In the genomic region with DNA sequence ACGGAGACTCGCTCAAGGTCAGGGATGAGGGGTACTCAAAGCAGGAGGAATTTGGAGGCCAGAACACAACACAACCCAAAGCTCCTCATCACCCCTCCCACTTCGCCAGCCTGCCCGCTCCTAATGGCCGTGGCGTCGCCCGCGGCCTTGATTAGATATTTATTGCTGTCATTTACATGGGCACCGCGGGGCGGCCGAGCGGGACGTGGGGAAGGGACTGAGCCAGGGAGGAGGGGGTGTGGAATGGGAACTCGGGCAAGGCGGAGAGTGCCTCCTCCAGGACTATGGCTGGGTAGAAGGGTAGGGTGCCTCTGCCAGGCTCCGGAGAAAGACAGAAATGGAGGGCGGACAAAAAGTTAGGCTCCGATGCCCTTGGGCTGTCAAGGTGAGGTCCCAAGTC, we compare ENCODE assay signal across 11 mouse cellular contexts. TPM values are rescaled to one million over a fixed set of nuclear protein-coding genes. Genes with fewer than 3 reads are reported as not detected.
A peak's percentile ranks its signal among the peaks of the same experiment; 100 is the strongest.
DNase-seq lines count a peak whose midpoint lies in the region; ATAC-seq and TF ChIP-seq lines count a peak whose summit lies in the region.
"Had no signal": no experiment of that assay in that cellular context is flagged by ENCODE, and none has a peak within 500 bp of the region (broad histone marks: within the 10 kb centered on the region; RNA-seq: fewer than 3 reads in every experiment).

No protein-coding gene starts in this region.

- DNase-seq in adrenal gland, adult 2 months: peak; percentile 33
- no peak for DNase-seq in adrenal gland, postnatal 25 days
- no peak for DNase-seq in ovary, postnatal 14 days (ENCODE audit: low spot score)
- DNase-seq in gastrocnemius, postnatal 10 days: no peak
- DNase-seq: kidney, adult 11 months had no signal

- H3K27ac ChIP-seq in intestine, postnatal 0 days (ENCODE audit: low read depth, low read length): no peak overlapping the region
- H3K27ac ChIP-seq in intestine, embryonic 15.5 days: no peak overlapping the region
- H3K27ac ChIP-seq in embryonic facial prominence, embryonic 15.5 days (replicated peaks): no peak overlapping the region
- no peak overlapping the region for H3K27ac ChIP-seq in midbrain, embryonic 12.5 days (replicated peaks)

- no peaks in the 10 kb centered on the region for H3K4me1 ChIP-seq in intestine, postnatal 0 days (replicated peaks; ENCODE audit: control insufficient read depth, insufficient read depth, low read length)
- peaks cover 14% of the 10 kb centered on the region for H3K4me1 ChIP-seq in intestine, embryonic 15.5 days (replicated peaks)
- H3K4me1 ChIP-seq in embryonic facial prominence, embryonic 15.5 days: peaks cover 31% of the 10 kb centered on the region
- peaks cover 44% of the 10 kb centered on the region for H3K4me1 ChIP-seq in midbrain, embryonic 12.5 days

- peaks cover 98% of the 10 kb centered on the region for H3K27me3 ChIP-seq in intestine, postnatal 0 days (replicated peaks; ENCODE audit: control insufficient read depth, insufficient read depth, low read length)
- peaks cover 95% of the 10 kb centered on the region for H3K27me3 ChIP-seq in intestine, embryonic 15.5 days (replicated peaks)
- peaks cover 96% of the 10 kb centered on the region for H3K27me3 ChIP-seq in embryonic facial prominence, embryonic 15.5 days
- H3K27me3 ChIP-seq in midbrain, embryonic 12.5 days: peaks cover 96% of the 10 kb centered on the region

- no peak overlapping the region for H3K9ac ChIP-seq in intestine, postnatal 0 days (ENCODE audit: low read depth, low read length)
- H3K9ac ChIP-seq in intestine, embryonic 15.5 days: no peak overlapping the region
- H3K9ac ChIP-seq in embryonic facial prominence, embryonic 15.5 days: no peak overlapping the region
- peak overlapping the region; percentile 41 for H3K9ac ChIP-seq in midbrain, embryonic 12.5 days (replicated peaks)

- 1% methylated on average over 20 of the region's 20 CpGs for WGBS in intestine, postnatal 0 days
- under 1% methylated on average over 20 of the region's 20 CpGs for WGBS in intestine, embryonic 15.5 days
- WGBS in embryonic facial prominence, embryonic 15.5 days: 6% methylated on average over 20 of the region's 20 CpGs
- whole genome bisulfite sequencing in midbrain, embryonic 12.5 days: 0% methylated on average over 20 of the region's 20 CpGs

- H3K36me3 ChIP-seq in intestine, postnatal 0 days (ENCODE audit: control insufficient read depth, insufficient read depth): no peaks in the 10 kb centered on the region
- H3K36me3 ChIP-seq in intestine, embryonic 15.5 days: no peaks in the 10 kb centered on the region
- no peaks in the 10 kb centered on the region for H3K36me3 ChIP-seq in embryonic facial prominence, embryonic 15.5 days
- H3K36me3 ChIP-seq in midbrain, embryonic 12.5 days: no peaks in the 10 kb centered on the region

- peak overlapping the region; percentile 16; the same call in 1 of the 2 replicates for H3K4me3 ChIP-seq in intestine, postnatal 0 days (ENCODE audit: low read depth, low read length)
- H3K4me3 ChIP-seq in intestine, embryonic 15.5 days (replicated peaks): no peak overlapping the region
- H3K4me3 ChIP-seq in embryonic facial prominence, embryonic 15.5 days (replicated peaks): peak overlapping the region; percentile 15; the same call in 1 of the 2 replicates
- H3K4me3 ChIP-seq in midbrain, embryonic 12.5 days: peak overlapping the region; percentile 57
- H3K4me3 ChIP-seq: myocyte had no signal

- ATAC-seq in intestine, postnatal 0 days: no peak; the same call in 1 of the 2 replicates
- no peak for ATAC-seq in intestine, embryonic 15.5 days
- no peak for ATAC-seq in embryonic facial prominence, embryonic 15.5 days (ENCODE audit: insufficient number of reproducible peaks, low FRiP score, low TSS enrichment, low read depth)
- ATAC-seq in midbrain, embryonic 12.5 days (ENCODE audit: low FRiP score, low read depth): no peak

- no peaks in the 10 kb centered on the region for H3K9me3 ChIP-seq in intestine, postnatal 0 days (ENCODE audit: control insufficient read depth)
- no peaks in the 10 kb centered on the region for H3K9me3 ChIP-seq in intestine, embryonic 15.5 days
- H3K9me3 ChIP-seq in embryonic facial prominence, embryonic 15.5 days (replicated peaks): no peaks in the 10 kb centered on the region
- H3K9me3 ChIP-seq in midbrain, embryonic 12.5 days: no peaks in the 10 kb centered on the region

- no peak for TF ChIP-seq CTCF in intestine, postnatal 0 days (IDR thresholded peaks at IDR 0.05; ENCODE audit: low read depth)

- H3K4me2 ChIP-seq in intestine, postnatal 0 days (replicated peaks; ENCODE audit: low read depth): peak overlapping the region; percentile 18; the same call in 1 of the 2 replicates
- H3K4me2 ChIP-seq in intestine, embryonic 15.5 days (replicated peaks): no peak overlapping the region
- H3K4me2 ChIP-seq in embryonic facial prominence, embryonic 15.5 days (replicated peaks): peak overlapping the region; percentile 31
- H3K4me2 ChIP-seq in midbrain, embryonic 12.5 days (replicated peaks): peak overlapping the region; percentile 77

RNA-seq across cellular contexts. Expression of gene Dmbx1, which starts 3.1 kb away (rescaled TPM):
- not detected for total RNA-seq in adrenal gland, adult 2 months (2021)
- polyA plus RNA-seq in adrenal gland, adult 2 months (2012; rRNA removed): not detected in 2 replicates
- not detected in 2 replicates for total RNA-seq in adrenal gland, postnatal 25 days (2021)
- polyA plus RNA-seq in intestine, postnatal 0 days (2015; fragmentation: Nextera tagmentation; extraction: Ambion mirVana): not detected in 2 replicates
- polyA plus RNA-seq in intestine, embryonic 15.5 days (2015; fragmentation: Nextera tagmentation; extraction: Ambion mirVana): not detected in 2 replicates
- polyA plus RNA-seq in embryonic facial prominence, embryonic 15.5 days (2015; fragmentation: Nextera tagmentation; extraction: Ambion mirVana): 3.3 TPM in 2 replicates
- polyA plus RNA-seq in midbrain, embryonic 12.5 days (2016; fragmentation: Nextera tagmentation; extraction: Ambion mirVana): 18.2 and 18.3 TPM in 2 replicates
- not detected for total RNA-seq in gastrocnemius, postnatal 10 days (2021)
- total RNA-seq: liver, adult 2 months had no signal
- polyA plus RNA-seq: liver, adult 2 months had no signal

RNA-seq across cellular contexts. Expression of gene 6430628N08Rik, which starts 46.2 kb away (rescaled TPM):
- total RNA-seq in adrenal gland, adult 2 months (2021): not detected
- not detected in 2 replicates for polyA plus RNA-seq in adrenal gland, adult 2 months (2012; rRNA removed)
- total RNA-seq in adrenal gland, postnatal 25 days (2021): not detected in 2 replicates
- not detected in 2 replicates for polyA plus RNA-seq in intestine, postnatal 0 days (2015; fragmentation: Nextera tagmentation; extraction: Ambion mirVana)
- polyA plus RNA-seq in intestine, embryonic 15.5 days (2015; fragmentation: Nextera tagmentation; extraction: Ambion mirVana): not detected in 2 replicates
- polyA plus RNA-seq in embryonic facial prominence, embryonic 15.5 days (2015; fragmentation: Nextera tagmentation; extraction: Ambion mirVana): 0.23 TPM in 1 of 2 replicates, not detected in the other
- 0.42 and 0.50 TPM in 2 replicates for polyA plus RNA-seq in midbrain, embryonic 12.5 days (2016; fragmentation: Nextera tagmentation; extraction: Ambion mirVana)
- total RNA-seq in gastrocnemius, postnatal 10 days (2021): not detected
- total RNA-seq: liver, adult 2 months had no signal
- polyA plus RNA-seq: liver, adult 2 months; myocyte had no signal

RNA-seq across cellular contexts. Expression of gene Kncn, which starts 52.4 kb away (rescaled TPM):
- total RNA-seq in adrenal gland, adult 2 months (2021): not detected
- polyA plus RNA-seq in adrenal gland, adult 2 months (2012; rRNA removed): 0.10 TPM in 1 of 2 replicates, not detected in the other
- total RNA-seq in adrenal gland, postnatal 25 days (2021): not detected in 2 replicates
- not detected in 2 replicates for polyA plus RNA-seq in intestine, postnatal 0 days (2015; fragmentation: Nextera tagmentation; extraction: Ambion mirVana)
- not detected in 2 replicates for polyA plus RNA-seq in intestine, embryonic 15.5 days (2015; fragmentation: Nextera tagmentation; extraction: Ambion mirVana)
- not detected in 2 replicates for polyA plus RNA-seq in embryonic facial prominence, embryonic 15.5 days (2015; fragmentation: Nextera tagmentation; extraction: Ambion mirVana)
- not detected in 2 replicates for polyA plus RNA-seq in midbrain, embryonic 12.5 days (2016; fragmentation: Nextera tagmentation; extraction: Ambion mirVana)
- total RNA-seq in gastrocnemius, postnatal 10 days (2021): not detected
- total RNA-seq: liver, adult 2 months had no signal
- polyA plus RNA-seq: liver, adult 2 months; myocyte had no signal
